ENCODE assay signal across 25 mouse cellular contexts in genomic region chr11:10872267-10872666, GRCm38 (mm10).
"Had no signal": no experiment of that assay in that cellular context is flagged by ENCODE, and none has a peak within 500 bp of the region (broad histone marks: within the 10 kb centered on the region; RNA-seq: fewer than 3 reads in every experiment).

No protein-coding gene starts in this region.

- H3K27ac ChIP-seq: heart, adult 2 months; heart, embryonic 15.5 days; hindbrain, embryonic 13.5 days; hindbrain, embryonic 15.5 days; hindbrain, postnatal 0 days; kidney, embryonic 15.5 days; kidney, postnatal 0 days; limb, embryonic 13.5 days; limb, embryonic 15.5 days; liver, embryonic 12.5 days had no signal

- H3K27me3 ChIP-seq: heart, embryonic 12.5 days; heart, embryonic 15.5 days; hindbrain, embryonic 13.5 days; hindbrain, embryonic 15.5 days; kidney, embryonic 15.5 days; limb, embryonic 13.5 days; limb, embryonic 15.5 days; liver, embryonic 12.5 days had no signal

- H3K4me3 ChIP-seq: heart, adult 2 months; heart, embryonic 12.5 days; heart, embryonic 15.5 days; hindbrain, embryonic 13.5 days; hindbrain, embryonic 15.5 days; kidney, embryonic 15.5 days; limb, embryonic 13.5 days; limb, embryonic 15.5 days; liver, embryonic 12.5 days had no signal

- ATAC-seq: hindbrain, postnatal 0 days; intestine, embryonic 16.5 days; liver, embryonic 12.5 days had no signal

- H3K4me1 ChIP-seq: heart, embryonic 15.5 days; hindbrain, embryonic 13.5 days; hindbrain, embryonic 15.5 days; kidney, embryonic 15.5 days; limb, embryonic 13.5 days; limb, embryonic 15.5 days; liver, embryonic 12.5 days had no signal

- H3K4me2 ChIP-seq: heart, embryonic 12.5 days; heart, embryonic 15.5 days; hindbrain, embryonic 13.5 days; hindbrain, embryonic 15.5 days; kidney, embryonic 15.5 days; limb, embryonic 13.5 days; limb, embryonic 15.5 days; liver, embryonic 12.5 days had no signal

- H3K9ac ChIP-seq: heart, embryonic 12.5 days; heart, embryonic 15.5 days; hindbrain, embryonic 13.5 days; hindbrain, embryonic 15.5 days; kidney, embryonic 15.5 days; limb, embryonic 13.5 days; limb, embryonic 15.5 days; liver, embryonic 12.5 days had no signal

- H3K9me3 ChIP-seq: heart, embryonic 12.5 days; heart, embryonic 15.5 days; hindbrain, embryonic 13.5 days; hindbrain, embryonic 15.5 days; kidney, embryonic 15.5 days; limb, embryonic 13.5 days; limb, embryonic 15.5 days; liver, embryonic 12.5 days had no signal

- H3K36me3 ChIP-seq: heart, embryonic 12.5 days; heart, embryonic 15.5 days; hindbrain, embryonic 13.5 days; hindbrain, embryonic 15.5 days; kidney, embryonic 15.5 days; limb, embryonic 13.5 days; limb, embryonic 15.5 days; liver, embryonic 12.5 days had no signal

- DNase-seq: gastrocnemius, postnatal 14 days; gastrocnemius, postnatal 36 days; heart, adult 11 months; heart, adult 2 months; heart, postnatal 14 days; heart, postnatal 36 days; kidney, adult 11 months; kidney, adult 2 months; kidney, adult 9 months; kidney, postnatal 14 days; kidney, postnatal 36 days; layer of hippocampus, adult 9-11 months; layer of hippocampus, postnatal 36 days; left cerebral cortex, postnatal 4 days had no signal
